Mouse (Mus musculus) heart, embryonic 15.5 days (tissue): ENCODE measurements around the gene Nop9. TPM values are rescaled to one million over a fixed set of nuclear protein-coding genes. Genes with fewer than 3 reads are reported as not detected.

Source experiments
- ATAC-seq: fragments of 200-750 bp; cut with Nextera tagmentation; replicated peaks from 2 replicates; pipeline ENCODE4 v1.8.0; 2017; ENCODE audit warnings: low read depth, moderate TSS enrichment; ENCODE audit not compliant: insufficient number of reproducible peaks, insufficient read depth, low FRiP score
- H3K27ac ChIP-seq: fragments of 300-500 bp; sonication (generic); 2 replicates; pipeline ENCODE4 v1.5.1; 2015; ENCODE audit warnings: mild to moderate bottlenecking, inconsistent platforms
- H3K27me3 ChIP-seq: fragments of 300-500 bp; sonication (generic); 2 replicates; pipeline ENCODE4 v1.6.1; 2015; ENCODE audit warnings: inconsistent platforms
- H3K36me3 ChIP-seq: fragments of 300-500 bp; sonication (generic); 2 replicates; pipeline ENCODE4 v1.6.1; 2015; ENCODE audit warnings: mild to moderate bottlenecking, inconsistent platforms
- H3K4me1 ChIP-seq: fragments of 300-500 bp; sonication (generic); replicated peaks from 2 replicates; pipeline ENCODE4 v1.6.1; 2015; ENCODE audit warnings: inconsistent platforms
- H3K4me2 ChIP-seq: fragments of 300-500 bp; sonication (generic); 2 replicates; pipeline ENCODE4 v1.6.1; 2015; ENCODE audit warnings: inconsistent platforms, mild to moderate bottlenecking, moderate library complexity
- H3K4me3 ChIP-seq: fragments of 300-500 bp; sonication (generic); 2 replicates; pipeline ENCODE4 v1.5.1; 2015; ENCODE audit warnings: mild to moderate bottlenecking, inconsistent platforms
- H3K9ac ChIP-seq: fragments of 300-500 bp; sonication (generic); 2 replicates; pipeline ENCODE4 v1.6.1; 2015; ENCODE audit warnings: mild to moderate bottlenecking, inconsistent platforms
- H3K9me3 ChIP-seq: fragments of 300-500 bp; sonication (generic); replicated peaks from 2 replicates; pipeline ENCODE4 v1.6.1; 2016; ENCODE audit warnings: inconsistent platforms
- WGBS: fragments of 180-500 bp; shearing (Covaris S2); methylation state at CpG from one replicate; pipeline ENCODE4 v1.1.7; 2015; ENCODE audit warnings: mixed read lengths; 5-methylcytosine and 5-hydroxymethylcytosine counted together
- polyA plus RNA-seq: library from polyadenylated mRNA; unstranded; fragments of >200 nt; fragmentation: Nextera tagmentation; extraction: Ambion mirVana; gene quantifications from 2 replicates; pipeline ENCODE4 v1.2.1, GENCODE M21; 2015

Gene Nop9
- polyA plus RNA-seq = 17.9 and 24.4 TPM in 2 replicates

GRCm38 (mm10) chr14:55745180-55745860 lies at the start of gene Nop9, which contains the start of gene Dhrs1:
Gene Nop9, plus strand, starts transcription at chr14:55745693.
Gene Dhrs1, minus strand, starts transcription at chr14:55745690.
- peak; percentile 82 for ATAC-seq
- Histone ChIP-seq H3K4me3 (peak within 1 kb of the TSS; percentile 94), H3K9me3 (no peaks in the 10 kb centered on the region), H3K9ac (peak within 1 kb of the TSS; percentile 92), H3K4me1 (peaks cover 30% of the 10 kb centered on the region), H3K36me3 (peaks cover 33% of the 10 kb centered on the region), H3K4me2 (peak within 1 kb of the TSS; percentile 92), H3K27ac (peak within 1 kb of the TSS; percentile 65), H3K27me3 (no peaks in the 10 kb centered on the region)
- 1% methylated on average over 48 of the region's 48 CpGs for WGBS

DNA sequence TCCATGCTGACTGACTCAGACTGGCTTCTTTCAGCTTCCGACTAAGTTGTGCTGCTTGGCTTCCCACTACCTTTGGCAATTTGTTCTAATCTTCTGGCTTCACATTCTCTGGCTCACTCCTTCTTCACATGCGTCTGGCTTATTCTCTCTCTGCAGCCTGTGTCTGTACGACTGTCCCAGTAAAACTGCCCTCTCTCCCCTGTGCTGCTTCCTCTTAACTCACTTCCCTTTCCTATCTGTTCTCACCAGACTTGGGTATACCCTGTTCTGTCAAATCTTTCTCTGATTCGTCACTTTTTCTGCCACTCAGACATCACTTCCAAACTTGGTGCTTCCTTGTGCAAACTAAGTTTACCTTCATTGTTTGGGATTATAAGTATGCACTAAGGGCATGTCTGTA lies 48.3 kb upstream of the Nop9 start:
- Histone ChIP-seq H3K4me2 (no peak overlapping the region), H3K9me3 (no peaks in the 10 kb centered on the region), H3K9ac (no peak overlapping the region), H3K4me1 (no peaks in the 10 kb centered on the region), H3K36me3 (no peaks in the 10 kb centered on the region), H3K4me3 (no peak overlapping the region), H3K27me3 (no peaks in the 10 kb centered on the region), H3K27ac (no peak overlapping the region)
- ATAC-seq = no peak
- 66% methylated on average over 4 of the region's 4 CpGs for WGBS

GRCm38 (mm10) chr14:55701131-55701530 lies 44.4 kb upstream of the Nop9 start:
- Histone ChIP-seq H3K27ac (no peak overlapping the region), H3K9ac (no peak overlapping the region), H3K4me1 (no peaks in the 10 kb centered on the region), H3K9me3 (no peaks in the 10 kb centered on the region), H3K36me3 (no peaks in the 10 kb centered on the region), H3K4me3 (no peak overlapping the region), H3K4me2 (no peak overlapping the region), H3K27me3 (peaks cover 2% of the 10 kb centered on the region; the same call in 1 of the 2 replicates)
- WGBS = 67% methylated on average over 9 of the region's 9 CpGs
- ATAC-seq = no peak

DNA sequence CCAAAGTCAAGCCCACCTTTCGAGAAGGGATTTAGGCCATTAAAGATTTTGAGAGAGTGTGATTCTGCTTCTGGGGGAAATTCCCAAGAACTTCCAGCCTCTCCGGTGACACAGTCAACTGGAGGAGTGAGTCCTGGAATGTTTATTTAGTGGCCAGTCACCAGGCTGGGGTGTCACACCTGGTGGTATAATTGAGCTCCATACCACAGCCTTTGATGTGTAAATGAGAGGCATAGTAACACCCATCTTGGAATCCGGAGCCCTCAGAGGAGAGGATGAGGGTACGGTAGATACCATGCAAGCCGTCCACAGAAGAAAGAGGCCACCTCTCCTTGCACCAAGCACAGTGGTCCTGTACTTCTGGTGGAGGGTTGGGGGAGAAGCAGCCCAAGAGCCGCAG lies 42.7 kb upstream of the Nop9 start:
- H3K4me1 ChIP-seq = no peaks in the 10 kb centered on the region
- no peak overlapping the region for H3K4me2 ChIP-seq
- WGBS = 57% methylated on average over 6 of the region's 6 CpGs
- no peaks in the 10 kb centered on the region for H3K36me3 ChIP-seq
- H3K4me3 ChIP-seq = no peak overlapping the region
- H3K9me3 ChIP-seq = no peaks in the 10 kb centered on the region
- H3K27ac ChIP-seq = no peak overlapping the region
- no peak overlapping the region for H3K9ac ChIP-seq
- no peak for ATAC-seq
- peaks cover 2% of the 10 kb centered on the region; the same call in 1 of the 2 replicates for H3K27me3 ChIP-seq

- H3K4me2 ChIP-seq = no peak overlapping the region
- H3K9ac ChIP-seq = no peak overlapping the region
- 74% methylated on average over 8 of the region's 8 CpGs for WGBS
- peaks cover 2% of the 10 kb centered on the region; the same call in 1 of the 2 replicates for H3K27me3 ChIP-seq
- H3K4me1 ChIP-seq = no peaks in the 10 kb centered on the region
- no peaks in the 10 kb centered on the region for H3K36me3 ChIP-seq
- ATAC-seq = no peak
- no peak overlapping the region for H3K27ac ChIP-seq
- H3K4me3 ChIP-seq = no peak overlapping the region
- no peaks in the 10 kb centered on the region for H3K9me3 ChIP-seq
These were observed 39.4 kb upstream of the Nop9 start for GRCm38 (mm10) chr14:55706051-55706600.

- Histone ChIP-seq H3K4me2 (no peak overlapping the region), H3K36me3 (no peaks in the 10 kb centered on the region), H3K27ac (no peak overlapping the region), H3K9me3 (no peaks in the 10 kb centered on the region), H3K4me3 (no peak overlapping the region), H3K9ac (no peak overlapping the region), H3K4me1 (no peaks in the 10 kb centered on the region), H3K27me3 (peaks cover 13% of the 10 kb centered on the region)
- 58% methylated on average over 5 of the region's 5 CpGs for WGBS
- no peak for ATAC-seq
These were observed 38.1 kb upstream of the Nop9 start for GRCm38 (mm10) chr14:55707397-55707796.

DNA sequence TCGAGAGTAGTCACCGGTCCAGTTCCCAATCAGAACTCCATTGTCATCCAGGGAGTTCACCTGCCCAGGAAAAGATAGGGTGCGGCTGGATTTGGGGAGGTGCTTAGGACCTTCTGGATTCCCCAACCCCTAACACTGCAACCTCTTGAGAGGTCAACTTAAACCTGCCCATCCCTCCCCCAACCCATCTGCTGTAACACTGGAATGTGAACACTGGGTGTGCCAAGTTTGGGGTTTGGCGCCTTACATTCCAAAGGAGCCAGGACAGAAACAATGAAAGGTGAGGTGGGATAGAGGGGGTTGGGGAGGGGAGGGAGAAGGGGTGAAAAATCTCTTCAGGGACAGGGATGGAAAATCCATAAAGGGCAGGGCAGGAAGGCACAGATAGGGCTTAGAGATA lies 36.0 kb upstream of the Nop9 start:
- no peak overlapping the region for H3K4me2 ChIP-seq
- no peaks in the 10 kb centered on the region for H3K36me3 ChIP-seq
- no peak overlapping the region for H3K4me3 ChIP-seq
- ATAC-seq = no peak
- H3K4me1 ChIP-seq = peaks cover 11% of the 10 kb centered on the region
- H3K9me3 ChIP-seq = no peaks in the 10 kb centered on the region
- no peak overlapping the region for H3K9ac ChIP-seq
- H3K27ac ChIP-seq = no peak overlapping the region
- 80% methylated on average over 4 of the region's 4 CpGs for WGBS
- H3K27me3 ChIP-seq = peaks cover 22% of the 10 kb centered on the region

GRCm38 (mm10) chr14:55711786-55712185 lies 33.7 kb upstream of the Nop9 start:
- Histone ChIP-seq H3K4me3 (no peak overlapping the region), H3K4me2 (no peak overlapping the region), H3K4me1 (peaks cover 11% of the 10 kb centered on the region), H3K27me3 (peaks cover 20% of the 10 kb centered on the region), H3K36me3 (no peaks in the 10 kb centered on the region), H3K9me3 (no peaks in the 10 kb centered on the region), H3K27ac (no peak overlapping the region), H3K9ac (no peak overlapping the region)
- WGBS = 71% methylated on average over 7 of the region's 7 CpGs
- no peak for ATAC-seq

GRCm38 (mm10) chr14:55713007-55713728 lies 32.3 kb upstream of the Nop9 start:
- Histone ChIP-seq H3K9me3 (no peaks in the 10 kb centered on the region), H3K27me3 (peaks cover 20% of the 10 kb centered on the region), H3K9ac (no peak overlapping the region), H3K36me3 (peaks cover 6% of the 10 kb centered on the region; the same call in 1 of the 2 replicates), H3K27ac (no peak overlapping the region), H3K4me1 (peaks cover 11% of the 10 kb centered on the region), H3K4me2 (peak overlapping the region; percentile 56), H3K4me3 (peak overlapping the region; percentile 28)
- WGBS = 13% methylated on average over 25 of the region's 25 CpGs
- ATAC-seq = 0 out of 2 replicates have a peak, but pooled peaks have one; percentile 36

- no peak for ATAC-seq
- H3K27ac ChIP-seq = no peak within 1 kb of the TSS
- peaks cover 20% of the 10 kb centered on the region for H3K27me3 ChIP-seq
- peak within 1 kb of the TSS; percentile 56 for H3K4me2 ChIP-seq
- peaks cover 11% of the 10 kb centered on the region for H3K4me1 ChIP-seq
- no peak within 1 kb of the TSS for H3K9ac ChIP-seq
- no peaks in the 10 kb centered on the region for H3K9me3 ChIP-seq
- peak within 1 kb of the TSS; percentile 28 for H3K4me3 ChIP-seq
- peaks cover 10% of the 10 kb centered on the region; the same call in 1 of the 2 replicates for H3K36me3 ChIP-seq
- WGBS = 25% methylated on average over 4 of the region's 4 CpGs
These were observed 31.8 kb upstream of the Nop9 start, which contains the start of gene Tgm1 for GRCm38 (mm10) chr14:55713729-55714122. Gene Tgm1, minus strand, starts transcription at chr14:55713926.

- ATAC-seq = no peak
These were observed 30.6 kb upstream of the Nop9 start for GRCm38 (mm10) chr14:55714893-55715292.

More at GRCm38 (mm10) chr14:55714893-55715292, 30.6 kb upstream of the Nop9 start:
- Histone ChIP-seq H3K9me3 (no peaks in the 10 kb centered on the region), H3K27me3 (peaks cover 20% of the 10 kb centered on the region), H3K4me1 (peaks cover 11% of the 10 kb centered on the region), H3K4me2 (no peak overlapping the region), H3K27ac (no peak overlapping the region), H3K36me3 (peaks cover 17% of the 10 kb centered on the region; the same call in 1 of the 2 replicates), H3K4me3 (no peak overlapping the region), H3K9ac (no peak overlapping the region)
- 31% methylated on average over 6 of the region's 6 CpGs for WGBS
